Mouse (Mus musculus): ENCODE measurements at regions not wholly inside any gene's neighbourhood (a gene's known extent, or its start where the extent isn't known, plus 50 kb on each side); places are given as distances from the start of the nearest gene placed in this dataset.

DNA sequence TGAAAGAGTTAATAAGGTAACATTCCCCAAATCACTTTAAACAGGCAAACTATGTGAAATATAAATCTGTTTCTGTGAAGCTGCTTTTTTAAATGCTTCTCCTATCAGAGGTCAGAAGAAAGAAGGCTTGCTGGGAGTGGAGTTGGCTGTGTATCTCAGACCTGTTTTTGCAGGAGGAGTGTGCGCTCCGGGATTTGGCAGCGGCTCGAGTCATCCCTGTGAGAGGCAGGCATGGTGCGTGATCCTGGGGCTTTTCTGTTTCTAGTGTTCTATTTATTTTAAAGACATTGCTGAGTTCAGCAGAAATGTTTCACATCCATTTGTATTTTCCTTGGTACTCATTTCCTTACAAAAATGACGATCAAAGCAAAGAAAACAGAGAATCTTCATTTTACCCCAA is 91.0 kb upstream of the Gjb6 start:
- H3K4me1 ChIP-seq (ENCODE audit: control insufficient read depth, insufficient read depth, insufficient read length, low read length), result peaks cover 5% of the 10 kb centered on the region; the same call in 1 of the 2 replicates
- no peaks in the 10 kb centered on the region for H3K36me3 ChIP-seq (ENCODE audit: control insufficient read depth, insufficient read depth, low read length)
- no peak overlapping the region for H3K27ac ChIP-seq (ENCODE audit: insufficient read depth, low read depth, low read length)
- TF ChIP-seq POLR2A (IDR thresholded peaks at IDR 0.05; ENCODE audit: low read depth, low read length) (no peak), CTCF (IDR thresholded peaks at IDR 0.05; ENCODE audit: extremely low read depth, insufficient read length, insufficient replicate concordance, low read depth, low read length) (no peak)
- no peak overlapping the region for H3K4me3 ChIP-seq (ENCODE audit: low read depth, low read length)
- no peaks in the 10 kb centered on the region for H3K27me3 ChIP-seq (ENCODE audit: control insufficient read depth, insufficient read depth, low read length)
- WGBS, result 54% methylated on average over 6 of the region's 6 CpGs

DNA sequence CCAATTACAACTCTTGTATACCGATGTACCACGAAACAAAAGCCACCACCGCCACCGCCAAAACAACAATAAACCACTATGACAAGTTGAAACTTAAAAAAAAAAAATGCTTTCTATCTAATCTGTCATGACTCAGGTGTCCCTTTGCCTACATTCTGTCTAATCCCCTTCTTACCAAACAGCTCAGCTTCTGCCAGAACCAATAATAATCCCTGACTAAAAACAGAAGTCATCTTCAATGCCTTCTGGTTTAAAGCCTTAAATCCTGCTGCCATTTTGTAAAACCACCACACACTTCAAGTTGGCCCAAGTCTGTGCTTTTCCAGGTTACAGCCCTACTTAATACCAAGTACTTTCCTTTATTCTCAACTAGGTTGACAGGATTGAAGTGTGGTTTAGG is 86.9 kb upstream of the Gjb6 start:
- Histone ChIP-seq H3K36me3 (ENCODE audit: control insufficient read depth, insufficient read depth, low read length) (no peaks in the 10 kb centered on the region), H3K27me3 (ENCODE audit: control insufficient read depth, insufficient read depth, low read length) (no peaks in the 10 kb centered on the region), H3K4me3 (ENCODE audit: low read depth, low read length) (no peak overlapping the region), H3K27ac (ENCODE audit: insufficient read depth, low read depth, low read length) (no peak overlapping the region), H3K4me1 (ENCODE audit: control insufficient read depth, insufficient read depth, insufficient read length, low read length) (peaks cover 9% of the 10 kb centered on the region; the same call in 1 of the 2 replicates)
- no peak for TF ChIP-seq CTCF (IDR thresholded peaks at IDR 0.05; ENCODE audit: extremely low read depth, insufficient read length, insufficient replicate concordance, low read depth, low read length)
- no peak for TF ChIP-seq POLR2A (IDR thresholded peaks at IDR 0.05; ENCODE audit: low read depth, low read length)
- 92% methylated on average over 4 of the region's 4 CpGs for WGBS

DNA sequence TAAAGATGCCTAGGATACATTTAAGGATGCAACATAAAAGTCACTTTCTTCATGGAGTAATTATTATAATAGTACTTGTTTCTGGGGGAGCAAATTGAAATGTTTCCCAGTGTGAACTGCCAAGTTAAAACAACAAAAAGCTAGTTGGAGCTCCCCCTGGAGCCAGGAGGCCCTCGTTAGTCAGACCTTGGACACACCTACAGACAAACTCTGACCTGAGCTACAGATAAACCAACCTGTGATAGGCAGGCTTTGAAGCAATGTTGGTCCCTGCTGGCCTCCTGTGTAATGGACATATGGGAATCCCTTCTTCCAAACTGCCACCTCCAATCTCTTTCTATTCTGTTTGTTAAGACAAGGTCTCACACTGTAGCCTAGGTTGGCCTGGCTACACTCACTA is 86.2 kb upstream of the Gjb6 start:
- 16% methylated on average over 1 of the region's 1 CpGs for WGBS
- TF ChIP-seq CTCF (IDR thresholded peaks at IDR 0.05; ENCODE audit: extremely low read depth, insufficient read length, insufficient replicate concordance, low read depth, low read length) (0 out of 2 replicates have a peak, but pooled peaks have one; percentile 12), POLR2A (IDR thresholded peaks at IDR 0.05; ENCODE audit: low read depth, low read length) (no peak)
- peaks cover 9% of the 10 kb centered on the region; the same call in 1 of the 2 replicates for H3K4me1 ChIP-seq (ENCODE audit: control insufficient read depth, insufficient read depth, insufficient read length, low read length)
- no peaks in the 10 kb centered on the region for H3K27me3 ChIP-seq (ENCODE audit: control insufficient read depth, insufficient read depth, low read length)
- H3K4me3 ChIP-seq (ENCODE audit: low read depth, low read length), result no peak overlapping the region
- H3K27ac ChIP-seq (ENCODE audit: insufficient read depth, low read depth, low read length), result no peak overlapping the region
- H3K36me3 ChIP-seq (ENCODE audit: control insufficient read depth, insufficient read depth, low read length), result no peaks in the 10 kb centered on the region

DNA sequence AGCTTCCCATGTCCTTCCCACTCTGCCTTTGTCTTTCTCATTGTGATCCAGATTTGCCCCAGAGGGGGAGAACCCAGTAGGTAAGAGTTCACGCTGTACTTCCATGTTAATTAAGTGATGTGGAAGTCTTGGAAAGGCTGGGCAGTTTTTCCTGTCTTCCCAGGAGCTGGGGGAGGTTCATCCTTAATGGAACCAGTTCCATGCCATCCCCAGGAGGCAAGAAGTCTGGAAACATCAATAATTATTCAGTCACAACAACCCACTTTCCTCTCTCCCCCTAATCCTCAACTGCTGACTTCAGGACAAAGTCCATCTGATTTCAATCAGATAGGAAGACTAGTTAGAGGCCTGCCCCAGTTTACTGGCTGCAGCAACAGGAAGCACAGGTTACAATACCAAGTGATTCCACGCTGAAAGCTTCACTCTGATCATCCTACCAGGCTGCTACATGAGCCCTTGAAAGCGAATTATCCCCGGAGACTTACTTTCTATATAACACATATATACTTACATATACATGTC is 85.7 kb upstream of the Gjb6 start:
- no peak overlapping the region for H3K27ac ChIP-seq (ENCODE audit: insufficient read depth, low read depth, low read length)
- no peaks in the 10 kb centered on the region for H3K36me3 ChIP-seq (ENCODE audit: control insufficient read depth, insufficient read depth, low read length)
- 52% methylated on average over 4 of the region's 4 CpGs for WGBS
- H3K4me3 ChIP-seq (ENCODE audit: low read depth, low read length), result no peak overlapping the region
- TF ChIP-seq POLR2A (IDR thresholded peaks at IDR 0.05; ENCODE audit: low read depth, low read length) (no peak), CTCF (IDR thresholded peaks at IDR 0.05; ENCODE audit: extremely low read depth, insufficient read length, insufficient replicate concordance, low read depth, low read length) (no peak)
- H3K27me3 ChIP-seq (ENCODE audit: control insufficient read depth, insufficient read depth, low read length), result no peaks in the 10 kb centered on the region
- peaks cover 8% of the 10 kb centered on the region; the same call in 1 of the 2 replicates for H3K4me1 ChIP-seq (ENCODE audit: control insufficient read depth, insufficient read depth, insufficient read length, low read length)

DNA sequence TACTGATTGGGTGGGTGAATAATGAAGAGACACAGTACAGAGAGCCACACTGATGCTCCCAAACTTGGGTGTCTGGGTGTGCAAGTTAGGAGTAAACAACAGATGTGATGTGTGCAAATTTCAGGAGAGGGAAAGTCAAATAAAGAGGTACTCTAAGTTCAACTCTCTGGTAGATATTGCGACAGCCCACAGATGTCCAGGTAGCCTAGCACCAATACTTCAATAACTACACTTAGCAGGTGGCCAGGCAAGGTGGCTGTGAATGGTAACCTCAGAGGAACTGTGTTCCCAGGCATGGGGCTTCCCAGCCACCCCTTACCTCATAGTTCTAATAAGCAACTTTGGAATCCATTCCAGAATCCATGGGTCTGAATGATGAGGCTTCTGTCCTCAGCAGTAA is 54.4 kb upstream of the Gjb6 start:
- 85% methylated on average over 1 of the region's 1 CpGs for WGBS
- H3K27me3 ChIP-seq (ENCODE audit: control insufficient read depth, insufficient read depth, low read length), result no peaks in the 10 kb centered on the region
- no peak overlapping the region for H3K4me3 ChIP-seq (ENCODE audit: low read depth, low read length)
- no peak for TF ChIP-seq CTCF (IDR thresholded peaks at IDR 0.05; ENCODE audit: extremely low read depth, insufficient read length, insufficient replicate concordance, low read depth, low read length)
- TF ChIP-seq POLR2A (IDR thresholded peaks at IDR 0.05; ENCODE audit: low read depth, low read length), result no peak
- H3K27ac ChIP-seq (ENCODE audit: insufficient read depth, low read depth, low read length), result no peak overlapping the region
- no peaks in the 10 kb centered on the region for H3K4me1 ChIP-seq (ENCODE audit: control insufficient read depth, insufficient read depth, insufficient read length, low read length)
- no peaks in the 10 kb centered on the region for H3K36me3 ChIP-seq (ENCODE audit: control insufficient read depth, insufficient read depth, low read length)

All from small intestine, adult 2 months (tissue).